Mouse (Mus musculus) heart, adult 8-10 months (tissue): ENCODE results near the gene Dcun1d4. TPM values are rescaled to one million over a fixed set of nuclear protein-coding genes. Genes with fewer than 3 reads are reported as not detected.
"Not testable (repeated sequence)": the region's sequence is repeated elsewhere in the genome, so short reads cannot be mapped to it uniquely, and the experiment has no call there.

ENCODE experiments used
- DNase-seq: peaks from one replicate; pipeline ENCODE4 v3.0.0; 2022; ENCODE audit warnings: low spot score
- total RNA-seq, 4 experiments: library from RNA; stranded (reverse); gene quantifications; 2 replicates each; pipeline ENCODE4 v1.2.4; 2022

Gene Dcun1d4
- 10 to 100 TPM; 14.0 to 18.6 (median 17.7) TPM for total RNA-seq

DNA sequence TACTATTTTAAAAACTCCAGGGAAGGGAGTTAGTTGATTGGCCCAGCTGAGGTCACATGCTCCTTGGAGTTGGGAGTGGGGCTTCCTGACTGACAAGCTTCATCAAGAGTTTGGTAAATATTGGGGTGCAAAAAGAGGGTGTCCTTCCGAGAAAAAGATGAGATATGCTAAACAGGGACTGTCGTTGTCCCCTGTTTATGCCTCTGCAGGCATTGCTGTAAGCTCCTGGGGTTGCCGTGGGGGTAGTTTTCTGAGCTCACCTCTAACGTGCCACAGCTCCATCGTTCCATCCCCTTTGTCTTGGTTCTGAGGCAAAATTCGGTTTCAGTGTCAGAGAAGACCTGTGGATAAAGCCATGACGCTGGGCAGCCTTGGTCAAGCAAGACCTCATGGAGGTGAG lies at the start of gene Dcun1d4:
Gene Dcun1d4, plus strand, starts transcription at position 301 of the 400 bp plus-strand sequence.
- no peak for DNase-seq

- peak; percentile 63 for DNase-seq
These were observed 49.2 kb upstream of the Dcun1d4 start for GRCm38 (mm10) chr5:73431581-73431980.

DNA sequence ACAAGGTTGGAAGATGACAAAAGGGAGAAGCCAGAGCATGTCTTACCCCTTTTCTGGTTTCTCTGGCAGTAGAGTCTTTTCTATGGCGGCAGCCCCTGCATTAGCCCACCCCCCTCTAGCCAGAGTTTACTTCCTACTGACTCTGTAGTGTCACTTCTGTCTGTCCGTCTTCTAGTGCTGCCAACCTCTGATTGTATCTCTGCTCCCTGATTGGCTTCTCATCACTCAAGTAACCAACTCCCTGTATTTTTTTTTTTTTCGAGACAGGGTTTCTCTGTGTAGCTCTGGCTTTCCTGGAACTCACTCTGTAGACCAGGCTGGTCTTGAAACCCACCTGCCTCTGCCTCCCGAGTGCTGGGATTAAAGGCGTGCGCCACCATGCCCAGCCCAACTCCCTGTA lies 48.0 kb upstream of the Dcun1d4 start:
- DNase-seq: no peak

DNA sequence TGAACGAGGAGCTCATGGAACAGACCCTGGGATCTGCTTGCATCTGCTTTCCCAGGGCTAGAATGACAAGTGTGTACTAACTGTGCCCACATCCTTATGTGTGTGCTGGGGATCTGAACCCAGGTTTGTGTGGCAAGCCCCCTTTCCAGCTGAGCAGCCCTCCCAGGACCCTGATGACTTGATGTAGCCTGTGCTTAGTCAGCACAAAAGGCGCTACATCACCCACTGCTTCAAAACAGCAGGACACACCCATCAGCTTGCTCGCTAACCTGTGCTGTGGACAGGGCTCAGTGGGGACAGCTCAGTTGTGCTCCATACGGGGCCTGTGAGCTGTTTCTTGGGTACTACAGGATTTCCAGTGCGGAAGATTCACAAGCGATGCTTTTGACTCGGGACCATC lies 46.0 kb upstream of the Dcun1d4 start:
- no peak for DNase-seq

DNA sequence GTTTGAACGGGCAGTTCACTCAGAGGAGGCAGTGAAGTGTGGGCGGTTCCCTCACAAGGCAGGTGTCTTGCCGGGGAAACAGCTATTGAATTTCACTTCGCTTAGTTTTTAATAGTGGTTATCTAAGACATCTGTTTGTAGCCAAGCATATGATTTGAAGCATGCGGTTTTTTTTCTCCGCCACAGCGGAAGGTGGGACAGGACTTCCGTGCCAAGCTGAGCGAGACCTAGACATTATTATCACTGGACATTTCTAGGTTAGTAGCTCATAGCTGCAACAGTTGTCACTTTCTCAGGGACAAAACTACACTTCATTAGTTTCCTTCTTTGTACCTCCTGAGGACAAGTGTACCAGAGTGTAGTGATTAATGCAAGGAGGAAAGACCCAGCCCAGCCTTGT lies 38.6 kb upstream of the Dcun1d4 start:
- no peak for DNase-seq

- DNase-seq: no peak
These were observed 30.5 kb upstream of the Dcun1d4 start for GRCm38 (mm10) chr5:73450276-73450675.

GRCm38 (mm10) chr5:73454502-73455306 lies 26.1 kb upstream of the Dcun1d4 start:
- DNase-seq: no peak

DNA sequence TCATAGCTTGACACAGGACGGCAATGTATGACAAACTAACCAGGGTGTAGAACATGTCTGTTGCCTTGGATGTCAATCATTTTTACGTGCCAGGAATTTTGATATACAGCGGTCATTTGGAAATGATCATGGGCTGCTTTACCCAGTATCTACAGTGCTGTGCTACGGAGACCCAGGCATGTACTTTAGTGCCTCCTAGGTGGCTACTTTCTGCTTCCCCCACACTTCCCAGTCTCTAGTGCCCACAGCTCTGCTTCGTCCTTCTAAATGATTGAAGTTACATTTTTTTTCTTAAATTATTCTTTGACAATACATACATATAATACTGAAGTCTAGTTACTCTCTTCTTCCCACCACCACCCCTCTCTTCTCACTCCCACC lies 25.5 kb upstream of the Dcun1d4 start:
- no peak for DNase-seq

DNA sequence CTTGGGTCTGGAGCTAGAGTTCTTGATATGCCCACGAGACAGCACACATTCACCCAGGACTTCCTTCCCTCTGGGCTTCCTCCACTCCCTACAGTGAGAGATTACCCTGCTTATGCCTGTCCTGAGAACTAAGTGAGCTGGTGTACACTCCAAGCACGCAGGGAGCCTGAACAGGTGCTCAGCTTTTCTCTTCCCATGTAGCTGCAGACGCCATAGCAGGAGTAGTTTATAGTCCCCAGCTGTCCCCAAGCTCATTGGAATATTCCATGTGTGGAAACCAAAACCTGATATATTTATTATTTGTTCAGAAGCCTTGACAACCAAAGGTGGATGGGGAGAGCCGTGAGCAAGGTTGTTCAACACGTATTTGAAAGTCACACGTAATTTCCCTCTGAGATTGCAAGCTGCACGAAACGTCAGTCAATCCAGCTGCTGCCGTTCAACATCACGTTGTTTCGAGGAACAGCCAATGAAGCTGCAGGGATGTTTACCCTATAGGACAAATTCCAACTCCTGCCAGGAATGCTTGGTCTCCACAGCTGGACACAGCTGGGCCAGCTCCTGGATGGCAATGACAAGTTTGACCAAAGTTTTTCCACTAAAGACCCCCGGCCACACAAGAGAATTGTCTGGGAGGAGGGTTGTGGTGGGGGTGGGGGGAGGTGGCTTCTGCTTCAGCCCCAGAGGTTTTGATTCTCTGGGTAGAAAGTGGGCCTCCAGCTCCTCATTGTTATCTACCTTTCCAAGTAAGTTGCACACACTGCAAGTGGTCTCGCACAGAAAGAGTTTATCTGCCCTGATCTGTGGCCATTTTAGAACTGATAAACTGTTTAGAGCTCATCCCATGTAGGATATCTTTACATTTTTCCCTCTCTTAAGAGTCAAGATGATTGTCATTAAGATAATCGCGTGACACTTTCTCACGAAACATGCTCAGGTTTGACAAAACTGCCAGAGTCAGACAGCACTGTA lies 12.1 kb upstream of the Dcun1d4 start:
- DNase-seq: no peak

DNA sequence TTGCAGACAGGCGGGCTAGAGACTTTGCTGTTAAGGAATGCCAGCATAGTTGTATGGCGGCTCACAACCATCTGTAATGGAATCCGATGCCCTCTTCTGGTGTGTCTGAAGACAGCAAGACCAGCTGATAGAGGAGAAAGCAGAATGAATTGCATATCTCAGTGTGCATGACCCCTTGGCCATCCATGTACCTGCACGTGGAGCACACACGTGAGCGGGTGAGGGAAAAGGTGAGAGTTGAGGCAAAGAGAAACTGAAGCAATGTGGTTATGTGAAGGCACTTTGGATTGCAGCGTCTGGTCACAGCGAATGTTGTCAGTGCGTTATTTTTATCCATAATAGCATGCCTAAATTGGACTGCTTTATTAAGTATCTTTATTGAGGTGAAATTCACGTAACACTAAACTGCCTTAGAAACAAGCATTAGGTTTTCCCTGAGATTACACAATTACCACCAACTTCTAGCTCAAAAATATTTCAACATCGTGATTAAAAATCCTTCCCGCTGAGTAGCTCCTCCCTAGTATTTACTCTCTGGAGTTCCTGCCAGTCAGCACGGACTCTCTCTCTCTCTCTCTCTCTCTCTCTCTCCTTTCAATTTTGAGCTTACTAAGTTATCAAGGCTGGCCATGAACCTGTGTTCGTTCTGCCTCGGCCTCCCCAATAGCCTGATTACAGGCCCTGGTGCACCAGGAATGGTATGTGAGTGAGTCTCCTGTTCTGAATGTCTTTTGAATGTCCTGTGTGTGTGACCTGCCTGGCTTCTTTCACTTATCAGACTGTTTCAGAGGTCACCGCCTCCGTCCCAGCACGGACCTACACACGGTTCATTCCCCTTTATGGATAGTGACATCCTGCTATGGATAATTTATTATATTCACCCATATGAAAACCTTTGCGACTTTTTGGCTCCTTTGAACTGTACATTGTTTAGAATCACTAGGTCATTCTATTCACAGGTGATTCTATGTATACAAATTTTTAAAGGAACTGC lies 6.1 kb upstream of the Dcun1d4 start:
- DNase-seq: no peak

DNA sequence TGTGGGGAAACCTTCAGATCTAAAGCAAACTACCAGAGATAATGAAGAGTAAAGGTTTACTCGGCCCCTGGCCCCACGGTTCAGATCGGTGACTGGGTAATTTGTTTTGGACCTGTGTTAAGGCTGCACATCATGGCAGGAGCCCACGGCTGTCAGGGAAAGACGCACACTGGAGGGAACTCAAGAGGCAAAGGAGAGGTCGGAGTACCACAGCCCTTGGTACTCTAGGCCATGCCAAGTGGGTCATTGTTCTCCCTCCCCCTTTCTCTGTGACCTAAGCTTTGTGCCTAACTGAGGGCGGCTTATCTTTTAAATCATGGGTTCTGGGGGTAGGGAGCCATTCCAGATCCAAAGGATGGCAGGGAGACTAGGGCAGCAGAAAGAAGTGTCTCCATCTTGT lies 601 bp downstream of the Dcun1d4 start:
- no peak for DNase-seq

- DNase-seq: not testable (repeated sequence)
These were observed 1.6 kb downstream of the Dcun1d4 start for GRCm38 (mm10) chr5:73482381-73482780.

GRCm38 (mm10) chr5:73484016-73484615 lies 3.3 kb downstream of the Dcun1d4 start:
- no peak for DNase-seq

DNA sequence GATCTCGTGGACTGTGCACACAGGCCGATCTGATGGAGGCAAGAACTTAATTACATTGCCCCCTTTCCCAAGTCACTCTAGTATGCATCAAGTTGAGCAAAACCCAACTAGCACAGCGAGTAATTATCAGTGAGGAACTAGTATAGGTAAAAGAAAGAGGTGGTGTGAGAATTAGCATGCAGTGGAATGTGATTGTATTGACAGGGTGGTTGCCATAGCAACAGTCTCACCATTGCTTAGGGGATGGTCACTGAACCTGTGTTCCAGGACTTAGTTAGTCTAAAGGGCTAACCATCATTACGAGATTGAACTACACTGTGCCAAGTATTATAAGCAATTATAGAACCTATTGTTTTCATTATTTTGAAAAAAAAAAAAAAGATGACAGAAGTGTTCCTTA lies 5.7 kb downstream of the Dcun1d4 start:
- DNase-seq: no peak

- no peak for DNase-seq
These were observed 9.1 kb downstream of the Dcun1d4 start for GRCm38 (mm10) chr5:73489915-73490314.

- DNase-seq: peak; percentile 99
These were observed 9.8 kb downstream of the Dcun1d4 start for GRCm38 (mm10) chr5:73490596-73491073.

GRCm38 (mm10) chr5:73491074-73491836 lies 10.5 kb downstream of the Dcun1d4 start:
- peak; percentile 10 for DNase-seq

GRCm38 (mm10) chr5:73491837-73492720 lies 11.3 kb downstream of the Dcun1d4 start:
- DNase-seq: peak; percentile 88

GRCm38 (mm10) chr5:73497401-73497800 lies 16.6 kb downstream of the Dcun1d4 start:
- DNase-seq: no peak
